Mouse (Mus musculus): ENCODE data around the gene Fbxl22.

DNA sequence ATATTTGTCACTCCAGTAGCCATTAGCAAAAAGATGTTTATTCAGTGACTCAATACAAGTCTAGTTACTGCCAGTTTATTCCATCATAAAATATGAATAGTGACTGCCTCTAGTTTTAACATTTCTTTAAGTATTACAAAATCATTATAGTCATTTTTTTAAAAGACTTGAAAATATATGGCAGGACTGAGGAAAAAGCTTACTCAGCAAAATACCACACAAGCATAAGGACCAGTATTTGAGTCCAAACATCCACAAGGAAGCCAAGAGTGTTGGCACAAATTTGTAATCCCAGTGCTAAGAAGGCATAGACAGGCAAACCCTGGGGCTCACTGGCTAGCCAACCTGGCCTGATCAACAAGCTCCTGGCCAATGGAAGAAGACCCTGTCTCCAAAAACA is 20.4 kb downstream of the Fbxl22 start:
- no peak for TF ChIP-seq CTCF (IDR thresholded peaks at IDR 0.05; ENCODE audit: low read depth, low read length)
- TF ChIP-seq POLR2A (IDR thresholded peaks at IDR 0.05; ENCODE audit: insufficient read depth, low read length) = no peak
- TF ChIP-seq EP300 (IDR thresholded peaks at IDR 0.05; ENCODE audit: insufficient read depth, low read depth, low read length) = no peak
